Mouse (Mus musculus) E14TG2a.4 (cell line): ENCODE data around the gene Ficd.

Source experiments
- CTCF ChIP-seq: conservative IDR thresholded peaks from 2 replicates; pipeline ENCODE4 v1.5.1; 2014; ENCODE audit warnings: low read length
- NANOG ChIP-seq: IDR thresholded peaks from 2 replicates; pipeline ENCODE4 v1.6.1; 2014; ENCODE audit warnings: borderline replicate concordance, low read length, mixed read lengths
- POU5F1 ChIP-seq: IDR thresholded peaks from 2 replicates; pipeline ENCODE4 v1.6.1; 2014; ENCODE audit warnings: low read length, borderline replicate concordance

DNA sequence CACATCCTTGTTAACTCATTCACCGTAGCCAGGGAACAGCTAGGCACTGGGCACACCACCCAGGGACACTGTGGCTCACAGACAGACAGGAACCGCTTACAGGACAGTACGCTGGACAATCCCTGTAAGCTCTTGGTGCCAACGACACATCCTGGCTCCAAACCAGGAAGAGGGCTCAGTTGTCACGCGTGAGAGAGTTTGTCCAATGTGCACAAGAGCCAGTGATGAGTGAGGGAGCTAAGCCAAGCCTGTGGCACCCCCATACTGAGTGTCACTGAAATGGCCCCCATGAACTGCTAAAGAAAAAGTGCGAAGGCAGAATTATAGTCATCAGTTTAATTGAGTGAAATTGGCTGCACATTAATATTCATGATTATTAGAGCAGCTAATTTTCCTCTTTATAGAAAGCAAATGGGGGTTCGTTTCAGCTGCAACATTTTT, 16.4 kb upstream of the Ficd start:
- TF ChIP-seq CTCF: no peak
- TF ChIP-seq POU5F1: no peak
- no peak for TF ChIP-seq NANOG
